Mouse (Mus musculus) midbrain, embryonic 16.5 days (tissue): ENCODE measurements around the gene Tnk1. TPM values are rescaled to one million over a fixed set of nuclear protein-coding genes. Genes with fewer than 3 reads are reported as not detected.

Source experiments
- ATAC-seq: fragments of 200-750 bp; cut with Nextera tagmentation; 2 replicates; pipeline ENCODE4 v1.8.0; 2017; ENCODE audit warnings: moderate TSS enrichment
- H3K27ac ChIP-seq: fragments of 300-500 bp; sonication (generic); 2 replicates; pipeline ENCODE4 v1.5.1; 2014; ENCODE audit warnings: mild to moderate bottlenecking, low read length, mixed read lengths
- H3K27me3 ChIP-seq: fragments of 300-500 bp; sonication (generic); 2 replicates; pipeline ENCODE4 v1.6.1; 2014; ENCODE audit warnings: low read depth, low read length, mixed read lengths; ENCODE audit not compliant: control insufficient read depth, insufficient read depth
- H3K36me3 ChIP-seq: fragments of 300-500 bp; sonication (generic); 2 replicates; pipeline ENCODE4 v1.6.1; 2014; ENCODE audit warnings: mild to moderate bottlenecking, low read length, moderate library complexity, mixed read lengths; ENCODE audit not compliant: control insufficient read depth, insufficient read depth
- H3K4me1 ChIP-seq: fragments of 300-500 bp; sonication (generic); 2 replicates; pipeline ENCODE4 v1.6.1; 2014; ENCODE audit warnings: mild to moderate bottlenecking, low read length, mixed read lengths; ENCODE audit not compliant: control insufficient read depth, insufficient read depth
- H3K4me2 ChIP-seq: fragments of 300-500 bp; sonication (generic); 2 replicates; pipeline ENCODE4 v1.6.1; 2014; ENCODE audit warnings: mild to moderate bottlenecking, low read length, mixed read lengths
- H3K4me3 ChIP-seq: fragments of 300-500 bp; sonication (generic); 2 replicates; pipeline ENCODE4 v1.5.1; 2014; ENCODE audit warnings: low read depth, mild to moderate bottlenecking, low read length, moderate library complexity, mixed read lengths
- H3K9ac ChIP-seq: fragments of 300-500 bp; sonication (generic); 2 replicates; pipeline ENCODE4 v1.6.1; 2014; ENCODE audit warnings: low read depth, low read length, mixed read lengths
- H3K9me3 ChIP-seq: fragments of 300-500 bp; sonication (generic); replicated peaks from 2 replicates; pipeline ENCODE4 v1.6.1; 2014; ENCODE audit warnings: mild to moderate bottlenecking, low read length, mixed read lengths; ENCODE audit not compliant: control insufficient read depth, poor library complexity, severe bottlenecking
- WGBS: fragments of 180-500 bp; shearing (Covaris S2); extraction: QIAGEN DNeasy Blood & Tissue Kit; methylation state at CpG from one replicate; pipeline ENCODE4 v1.1.7; 2014; 5-methylcytosine and 5-hydroxymethylcytosine counted together
- microRNA-seq: library from miRNA; unstranded; fragments of <30 nt; microRNA quantifications from one replicate; pipeline ENCODE4, GENCODE M21; 2017
- polyA plus RNA-seq: library from polyadenylated mRNA; unstranded; fragments of >200 nt; fragmentation: Nextera tagmentation; extraction: Ambion mirVana; gene quantifications from 2 replicates; pipeline ENCODE4 v1.2.1, GENCODE M21; 2015

Gene Tnk1
- polyA plus RNA-seq, 1 experiment from 2014 or later = 0.11 TPM

- Histone ChIP-seq H3K4me3 (peak overlapping the region; percentile 54), H3K27me3 (peaks cover 16% of the 10 kb centered on the region), H3K4me1 (peaks cover 48% of the 10 kb centered on the region), H3K27ac (peak overlapping the region; percentile 45), H3K9ac (peak overlapping the region; percentile 64), H3K36me3 (no peaks in the 10 kb centered on the region), H3K4me2 (peak overlapping the region; percentile 90), H3K9me3 (no peaks in the 10 kb centered on the region)
- peak; percentile 29; the same call in 1 of the 2 replicates for ATAC-seq
- under 1% methylated on average over 60 of the region's 60 CpGs for WGBS
Measured at GRCm38 (mm10) chr11:69803786-69804651, 54.5 kb downstream of the Tnk1 start.

DNA sequence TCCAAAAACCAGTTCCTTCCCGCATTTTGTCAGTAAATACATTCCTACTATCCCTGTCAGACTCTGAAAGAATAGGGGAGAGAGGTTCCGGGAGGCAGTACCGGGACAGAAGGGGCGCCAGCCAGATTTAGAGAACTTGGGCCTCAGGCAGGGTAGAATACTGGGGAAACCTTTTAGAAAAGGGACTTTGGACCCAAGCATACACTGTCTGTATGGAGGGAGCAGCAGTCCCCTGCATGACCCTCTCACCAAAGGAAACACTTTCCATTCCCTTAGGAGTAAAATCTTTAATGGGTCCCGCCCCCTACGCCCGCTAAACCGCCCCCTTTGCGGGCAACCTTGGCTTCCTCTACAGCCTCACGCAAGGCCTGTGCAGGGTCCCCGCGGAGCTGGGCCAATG lies 55.2 kb downstream of the Tnk1 start:
- H3K4me1 ChIP-seq = peaks cover 48% of the 10 kb centered on the region
- H3K9me3 ChIP-seq = no peaks in the 10 kb centered on the region
- H3K4me2 ChIP-seq = peak overlapping the region; percentile 90
- H3K4me3 ChIP-seq = peak overlapping the region; percentile 54
- WGBS = 1% methylated on average over 12 of the region's 12 CpGs
- peaks cover 16% of the 10 kb centered on the region for H3K27me3 ChIP-seq
- peak overlapping the region; percentile 45 for H3K27ac ChIP-seq
- ATAC-seq = peak; percentile 2; the same call in 1 of the 2 replicates
- no peaks in the 10 kb centered on the region for H3K36me3 ChIP-seq
- H3K9ac ChIP-seq = peak overlapping the region; percentile 69

DNA sequence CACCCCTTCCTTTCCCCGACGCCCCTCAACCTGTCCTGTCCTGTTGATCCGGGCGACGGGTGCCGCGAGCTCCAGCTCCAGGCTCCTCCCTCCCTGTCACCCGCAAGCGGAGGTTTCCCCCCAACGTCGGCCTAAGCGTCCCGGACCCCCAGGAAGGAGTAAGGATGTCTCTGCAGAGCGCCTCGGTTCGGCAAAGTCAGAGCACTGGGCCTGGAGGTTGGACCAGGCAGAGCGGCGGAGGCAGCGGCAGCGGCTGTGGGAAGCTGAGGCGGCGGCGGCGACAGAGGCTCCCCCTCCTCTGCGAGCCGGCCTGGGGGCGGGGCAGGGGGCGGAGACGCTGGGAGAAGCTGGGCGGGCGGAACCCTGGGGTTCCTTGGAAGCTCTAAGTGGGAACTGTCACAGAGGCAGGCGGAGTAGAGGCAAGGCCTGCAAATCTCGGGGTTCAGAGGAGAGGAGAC lies 55.9 kb downstream of the Tnk1 start:
- peak overlapping the region; percentile 54 for H3K4me3 ChIP-seq
- H3K4me2 ChIP-seq = peak overlapping the region; percentile 90
- no peaks in the 10 kb centered on the region for H3K9me3 ChIP-seq
- ATAC-seq = peak; percentile 18; the same call in 1 of the 2 replicates
- no peaks in the 10 kb centered on the region for H3K36me3 ChIP-seq
- peak overlapping the region; percentile 69 for H3K9ac ChIP-seq
- peak overlapping the region; percentile 72 for H3K27ac ChIP-seq
- H3K27me3 ChIP-seq = peaks cover 16% of the 10 kb centered on the region
- H3K4me1 ChIP-seq = peaks cover 48% of the 10 kb centered on the region
- under 1% methylated on average over 33 of the region's 33 CpGs for WGBS

GRCm38 (mm10) chr11:69801379-69801977 lies 57.1 kb downstream of the Tnk1 start, which contains the start of gene Fgf11:
TSS of gene Fgf11 (minus strand) at chr11:69801857.
- 0% methylated on average over 33 of the region's 33 CpGs for WGBS
- no peak for ATAC-seq

More at GRCm38 (mm10) chr11:69801379-69801977, 57.1 kb downstream of the Tnk1 start, which contains the start of gene Fgf11:
- H3K27me3 ChIP-seq = peaks cover 14% of the 10 kb centered on the region
- H3K4me2 ChIP-seq = peak within 1 kb of the TSS; percentile 90
- peak within 1 kb of the TSS; percentile 69 for H3K9ac ChIP-seq
- H3K27ac ChIP-seq = peak within 1 kb of the TSS; percentile 93
- no peaks in the 10 kb centered on the region for H3K9me3 ChIP-seq
- H3K4me3 ChIP-seq = peak within 1 kb of the TSS; percentile 54
- peaks cover 48% of the 10 kb centered on the region for H3K4me1 ChIP-seq
- no peaks in the 10 kb centered on the region for H3K36me3 ChIP-seq

Small RNA genes lying within 50 kb of the gene (microRNA-seq; reads per million reads assigned to microRNA genes)
- gene Mir6924 = not detected

Other genes starting within 250 kb of the Tnk1 start
- gene Shbg, start 240.8 kb downstream of the Tnk1 start, polyA plus RNA-seq = not detected in 2 replicates
- gene Sat2, start 236.7 kb downstream of the Tnk1 start, polyA plus RNA-seq = 23.8 and 27.1 TPM in 2 replicates
- 33.3 and 37.3 TPM in 2 replicates for gene Fxr2, start 225.7 kb downstream of the Tnk1 start, polyA plus RNA-seq
- not detected in 2 replicates for gene Sox15, start 203.4 kb downstream of the Tnk1 start, polyA plus RNA-seq
- gene Mpdu1, start 196.1 kb downstream of the Tnk1 start, polyA plus RNA-seq = 101 and 104 TPM in 2 replicates
- 6.4 and 9.7 TPM in 2 replicates for gene Cd68, start 192.6 kb downstream of the Tnk1 start, polyA plus RNA-seq
- gene Eif4a1, start 186.3 kb downstream of the Tnk1 start, polyA plus RNA-seq = 477 and 496 TPM in 2 replicates
- 94.0 and 98.5 TPM in 2 replicates for gene Senp3, start 176.6 kb downstream of the Tnk1 start, polyA plus RNA-seq
- gene Tnfsf13, start 172.9 kb downstream of the Tnk1 start, polyA plus RNA-seq = 0.53 and 0.66 TPM in 2 replicates
- 2.3 and 3.0 TPM in 2 replicates for gene Tnfsf12, start 162.9 kb downstream of the Tnk1 start, polyA plus RNA-seq
- 0.60 and 0.87 TPM in 2 replicates for gene Tnfsfm13, start 162.6 kb downstream of the Tnk1 start, polyA plus RNA-seq
- 13.0 and 15.5 TPM in 2 replicates for gene Polr2a, start 100.1 kb downstream of the Tnk1 start, polyA plus RNA-seq
- gene Slc35g3, start 96.8 kb downstream of the Tnk1 start, polyA plus RNA-seq = 0.21 and 0.22 TPM in 2 replicates
- gene Zbtb4, start 92.8 kb downstream of the Tnk1 start, polyA plus RNA-seq = 4.2 and 5.2 TPM in 2 replicates
- gene Chrnb1, start 62.8 kb downstream of the Tnk1 start, polyA plus RNA-seq = 1.4 and 1.6 TPM in 2 replicates
- 4.1 and 4.5 TPM in 2 replicates for gene Fgf11, start 56.9 kb downstream of the Tnk1 start, polyA plus RNA-seq
- 0.54 and 0.56 TPM in 2 replicates for gene Tmem102, start 53.1 kb downstream of the Tnk1 start, polyA plus RNA-seq
- gene Gm39566, start 43.4 kb downstream of the Tnk1 start, polyA plus RNA-seq = not detected in 2 replicates
- gene Spem2, start 40.3 kb downstream of the Tnk1 start, polyA plus RNA-seq = not detected in 2 replicates
- 0.24 and 0.68 TPM in 2 replicates for gene Spem1, start 36.5 kb downstream of the Tnk1 start, polyA plus RNA-seq
- gene Nlgn2, start 20.9 kb downstream of the Tnk1 start, polyA plus RNA-seq = 20.6 and 21.5 TPM in 2 replicates
- gene Tmem256, start 20.2 kb downstream of the Tnk1 start, polyA plus RNA-seq = 271 and 312 TPM in 2 replicates
- 46.3 and 48.1 TPM in 2 replicates for gene Plscr3, start 12.4 kb downstream of the Tnk1 start, polyA plus RNA-seq
- gene Tmem95, start 19.3 kb upstream of the Tnk1 start, polyA plus RNA-seq = not detected in 2 replicates
- 1.3 and 1.9 TPM in 2 replicates for gene Kctd11, start 22.7 kb upstream of the Tnk1 start, polyA plus RNA-seq
- 0.26 and 0.42 TPM in 2 replicates for gene Acap1, start 36.8 kb upstream of the Tnk1 start, polyA plus RNA-seq
- 6.6 and 7.4 TPM in 2 replicates for gene 2810408A11Rik, start 42.3 kb upstream of the Tnk1 start, polyA plus RNA-seq
- 18.7 and 24.1 TPM in 2 replicates for gene Neurl4, start 42.3 kb upstream of the Tnk1 start, polyA plus RNA-seq
- gene Gps2, start 55.2 kb upstream of the Tnk1 start, polyA plus RNA-seq = 70.3 TPM in 2 replicates
- 1,061 and 1,062 TPM in 2 replicates for gene Eif5a, start 63.2 kb upstream of the Tnk1 start, polyA plus RNA-seq
- gene Ybx2, start 77.1 kb upstream of the Tnk1 start, polyA plus RNA-seq = 5.1 and 7.2 TPM in 2 replicates
- 3.1 and 3.2 TPM in 2 replicates for gene Slc2a4, start 89.5 kb upstream of the Tnk1 start, polyA plus RNA-seq
- 0.40 and 0.70 TPM in 2 replicates for gene Cldn7, start 106.0 kb upstream of the Tnk1 start, polyA plus RNA-seq
- gene Ctdnep1, start 122.4 kb upstream of the Tnk1 start, polyA plus RNA-seq = 23.0 and 24.4 TPM in 2 replicates
- 162 and 173 TPM in 2 replicates for gene Elp5, start 123.8 kb upstream of the Tnk1 start, polyA plus RNA-seq
- 527 and 528 TPM in 2 replicates for gene Gabarap, start 132.4 kb upstream of the Tnk1 start, polyA plus RNA-seq
- gene Phf23, start 137.0 kb upstream of the Tnk1 start, polyA plus RNA-seq = 51.2 and 58.6 TPM in 2 replicates
- gene Dvl2, start 141.9 kb upstream of the Tnk1 start, polyA plus RNA-seq = 21.9 and 26.1 TPM in 2 replicates
- gene Acadvl, start 156.7 kb upstream of the Tnk1 start, polyA plus RNA-seq = 56.3 and 61.6 TPM in 2 replicates
- gene Dlg4, start 158.2 kb upstream of the Tnk1 start, polyA plus RNA-seq = 23.4 and 30.0 TPM in 2 replicates
- 2.3 and 3.0 TPM in 2 replicates for gene Asgr1, start 195.4 kb upstream of the Tnk1 start, polyA plus RNA-seq
- gene Asgr2, start 233.9 kb upstream of the Tnk1 start, polyA plus RNA-seq = not detected in 2 replicates